ENCODE assay signal across 32 mouse cellular contexts in the genomic region with DNA sequence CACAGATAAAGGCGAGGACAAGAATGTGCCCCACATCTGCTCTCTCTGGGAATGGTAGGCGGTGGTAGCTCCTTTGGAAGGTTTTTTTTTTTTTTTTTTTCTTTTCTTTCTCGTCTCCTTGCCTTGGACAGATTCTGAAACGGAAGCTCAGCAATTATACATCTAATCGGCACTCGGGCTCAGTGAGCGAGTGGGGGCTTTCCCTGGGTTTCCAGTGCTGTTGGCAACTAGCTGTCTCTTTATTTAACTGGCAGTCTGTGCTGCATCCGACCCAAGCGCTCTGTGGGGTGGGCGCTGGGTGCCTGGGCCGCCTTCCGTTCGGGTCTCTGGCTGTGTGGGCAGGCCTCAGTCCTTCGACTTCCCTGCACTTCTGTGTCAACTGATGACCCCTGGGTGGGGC. TPM values are rescaled to one million over a fixed set of nuclear protein-coding genes. Genes with fewer than 3 reads are reported as not detected.
A peak's percentile ranks its signal among the peaks of the same experiment; 100 is the strongest.
DNase-seq lines count a peak whose midpoint lies in the region; ATAC-seq lines count a peak whose summit lies in the region.
"Had no signal": no experiment of that assay in that cellular context is flagged by ENCODE, and none has a peak within 500 bp of the region (broad histone marks: within the 10 kb centered on the region; RNA-seq: fewer than 3 reads in every experiment).

No protein-coding gene starts in this region.

- H3K4me1 ChIP-seq in heart, embryonic 11.5 days (ENCODE audit: control insufficient read depth, insufficient read depth, low read length) = peaks cover 40% of the 10 kb centered on the region
- peaks cover 44% of the 10 kb centered on the region for H3K4me1 ChIP-seq in heart, embryonic 16.5 days (ENCODE audit: control insufficient read depth, insufficient read depth, low read length)
- H3K4me1 ChIP-seq in forebrain, embryonic 13.5 days = peaks cover 47% of the 10 kb centered on the region
- H3K4me1 ChIP-seq: lung, embryonic 15.5 days had no signal

- no peak overlapping the region for H3K9ac ChIP-seq in heart, embryonic 11.5 days (ENCODE audit: low read depth, low read length)
- peak overlapping the region; percentile 34; the same call in 1 of the 2 replicates for H3K9ac ChIP-seq in heart, embryonic 16.5 days (ENCODE audit: low read length)
- H3K9ac ChIP-seq in forebrain, embryonic 13.5 days = no peak overlapping the region
- H3K9ac ChIP-seq: embryonic facial prominence, embryonic 15.5 days; hindbrain, embryonic 13.5 days; limb, embryonic 13.5 days; lung, embryonic 15.5 days; midbrain, embryonic 15.5 days had no signal

- ATAC-seq in heart, embryonic 11.5 days (replicated peaks; ENCODE audit: insufficient number of reproducible peaks, low FRiP score, low TSS enrichment) = no peak
- no peak for ATAC-seq in heart, embryonic 16.5 days (replicated peaks; ENCODE audit: extremely low read depth, insufficient read depth, low FRiP score)
- no peak for ATAC-seq in forebrain, embryonic 13.5 days
- ATAC-seq: activated CD4-positive, CD25-positive, alpha-beta regulatory T cell, adult 4 months; intestine, embryonic 16.5 days; midbrain, embryonic 15.5 days had no signal

- no peaks in the 10 kb centered on the region for H3K36me3 ChIP-seq in heart, embryonic 11.5 days (ENCODE audit: control insufficient read depth, insufficient read depth, low read length)
- H3K36me3 ChIP-seq in heart, embryonic 16.5 days (ENCODE audit: control insufficient read depth, insufficient read depth) = no peaks in the 10 kb centered on the region
- no peaks in the 10 kb centered on the region for H3K36me3 ChIP-seq in forebrain, embryonic 13.5 days (ENCODE audit: poor library complexity, severe bottlenecking)
- H3K36me3 ChIP-seq: embryonic facial prominence, embryonic 10.5 days; embryonic facial prominence, embryonic 15.5 days; hindbrain, embryonic 13.5 days; limb, embryonic 13.5 days; lung, embryonic 15.5 days; midbrain, embryonic 10.5 days; midbrain, embryonic 15.5 days had no signal

- peak overlapping the region; percentile 11; the same call in 1 of the 2 replicates for H3K4me2 ChIP-seq in heart, embryonic 11.5 days
- H3K4me2 ChIP-seq in heart, embryonic 16.5 days (ENCODE audit: low read depth, low read length) = no peak overlapping the region
- peak overlapping the region; percentile 10; the same call in 1 of the 2 replicates for H3K4me2 ChIP-seq in forebrain, embryonic 13.5 days
- H3K4me2 ChIP-seq: embryonic facial prominence, embryonic 15.5 days; hindbrain, embryonic 13.5 days; limb, embryonic 13.5 days; liver, embryonic 11.5 days; lung, embryonic 15.5 days; midbrain, embryonic 15.5 days had no signal

- no peak overlapping the region for H3K27ac ChIP-seq in heart, embryonic 11.5 days (ENCODE audit: low read depth, low read length)
- peak overlapping the region; percentile 4; the same call in 1 of the 2 replicates for H3K27ac ChIP-seq in heart, embryonic 16.5 days (ENCODE audit: low read length)
- no peak overlapping the region for H3K27ac ChIP-seq in forebrain, embryonic 13.5 days
- H3K27ac ChIP-seq: embryonic facial prominence, embryonic 10.5 days; embryonic facial prominence, embryonic 15.5 days; gastrocnemius, adult 2 months; hindbrain, embryonic 13.5 days; kidney, postnatal 0 days; limb, embryonic 13.5 days; lung, embryonic 15.5 days; midbrain, embryonic 10.5 days; midbrain, embryonic 15.5 days; stomach, postnatal 0 days had no signal

- intact Hi-C loops in heart, postnatal 36 days (cut with DNase I) = no loop called here

- no peak overlapping the region for H3K4me3 ChIP-seq in heart, embryonic 11.5 days (ENCODE audit: low read depth, low read length)
- no peak overlapping the region for H3K4me3 ChIP-seq in heart, embryonic 16.5 days (ENCODE audit: low read length)
- no peak overlapping the region for H3K4me3 ChIP-seq in forebrain, embryonic 13.5 days
- H3K4me3 ChIP-seq: embryonic facial prominence, embryonic 10.5 days; embryonic facial prominence, embryonic 15.5 days; gastrocnemius, adult 2 months; hindbrain, embryonic 13.5 days; limb, embryonic 13.5 days; lung, embryonic 15.5 days; midbrain, embryonic 10.5 days; midbrain, embryonic 15.5 days had no signal

- no peak for DNase-seq in heart, postnatal 4 days
- DNase-seq in heart, postnatal 36 days = no peak
- DNase-seq in frontal cortex, postnatal 36 days (ENCODE audit: low spot score in 2 of 2) = no peak
- DNase-seq in urinary bladder, postnatal 4 days (ENCODE audit: low spot score in 2 of 2) = no peak
- DNase-seq: adrenal gland, adult 8-10 months; cerebellum, adult 8-10 months; cerebellum, postnatal 25 days; gastrocnemius, adult 2 months; gastrocnemius, postnatal 36 days; heart, postnatal 14 days; kidney, adult 8-10 months; kidney, postnatal 4 days; right cerebral cortex, adult 18-20 months; right cerebral cortex, postnatal 4 days; thymus, adult 2 months; thymus, postnatal 36 days had no signal

- H3K27me3 ChIP-seq in heart, embryonic 11.5 days (ENCODE audit: control insufficient read depth, insufficient read depth, low read length) = peaks cover 63% of the 10 kb centered on the region
- peaks cover 46% of the 10 kb centered on the region for H3K27me3 ChIP-seq in heart, embryonic 16.5 days (ENCODE audit: control insufficient read depth, insufficient read depth, low read length)
- peaks cover 42% of the 10 kb centered on the region for H3K27me3 ChIP-seq in forebrain, embryonic 13.5 days

- 47% methylated on average over 14 of the region's 14 CpGs for WGBS in heart, embryonic 11.5 days (ENCODE audit: insufficient replicate concordance)
- 54% methylated on average over 14 of the region's 14 CpGs for WGBS in heart, embryonic 16.5 days
- WGBS in forebrain, embryonic 13.5 days = 16% methylated on average over 14 of the region's 14 CpGs

- no peaks in the 10 kb centered on the region for H3K9me3 ChIP-seq in heart, embryonic 11.5 days (replicated peaks; ENCODE audit: control insufficient read depth, low read length)
- no peaks in the 10 kb centered on the region for H3K9me3 ChIP-seq in heart, embryonic 16.5 days (replicated peaks; ENCODE audit: control insufficient read depth, low read length)
- no peaks in the 10 kb centered on the region for H3K9me3 ChIP-seq in forebrain, embryonic 13.5 days (replicated peaks)
- H3K9me3 ChIP-seq: embryonic facial prominence, embryonic 10.5 days; embryonic facial prominence, embryonic 15.5 days; hindbrain, embryonic 13.5 days; limb, embryonic 13.5 days; lung, embryonic 15.5 days; midbrain, embryonic 10.5 days; midbrain, embryonic 15.5 days had no signal

RNA-seq across cellular contexts. Expression of a gene that starts 5.8 kb away (rescaled TPM):
- 8.0 and 8.6 TPM in 2 replicates for polyA plus RNA-seq in heart, embryonic 11.5 days (2014; fragmentation: Nextera tagmentation; extraction: Ambion mirVana)
- 100 to 1,000 TPM; 120 to 122 TPM for total RNA-seq in heart, postnatal 4 days (2021)
- polyA plus RNA-seq in heart, embryonic 16.5 days (2015; fragmentation: Nextera tagmentation; extraction: Ambion mirVana) = 7.5 and 9.0 TPM in 2 replicates
- total RNA-seq in heart, postnatal 36 days (2021) = 100 to 1,000 TPM; 127 to 161 TPM
- 0.83 and 1.3 TPM in 2 replicates for polyA plus RNA-seq in forebrain, embryonic 13.5 days (2015; fragmentation: Nextera tagmentation; extraction: Ambion mirVana)
- total RNA-seq: megakaryocyte progenitor cell, adult 5-6 weeks had no signal
